Mouse (Mus musculus) neural tube, embryonic 14.5 days (tissue): ENCODE measurements around the gene Shisa7. TPM values are rescaled to one million over a fixed set of nuclear protein-coding genes. Genes with fewer than 3 reads are reported as not detected.
"Not testable (repeated sequence)": the region's sequence is repeated elsewhere in the genome, so short reads cannot be mapped to it uniquely, and the experiment has no call there.

Source experiments
- ATAC-seq: fragments of 200-750 bp; cut with Nextera tagmentation; 2 replicates; pipeline ENCODE4 v1.8.0; 2017; ENCODE audit warnings: low read depth, mild to moderate bottlenecking, moderate TSS enrichment, moderate library complexity
- H3K27ac ChIP-seq: fragments of 300-500 bp; sonication (generic); 2 replicates; pipeline ENCODE4 v1.5.1; 2014; ENCODE audit warnings: low read depth, mild to moderate bottlenecking, control low read depth, low read length, moderate library complexity, mixed read lengths
- H3K27me3 ChIP-seq: fragments of 300-500 bp; sonication (generic); 2 replicates; pipeline ENCODE4 v1.6.1; 2014; ENCODE audit warnings: low read length; ENCODE audit not compliant: control insufficient read depth, insufficient read depth
- H3K36me3 ChIP-seq: fragments of 300-500 bp; sonication (generic); 2 replicates; pipeline ENCODE4 v1.6.1; 2014; ENCODE audit warnings: low read length, mixed read lengths; ENCODE audit not compliant: control insufficient read depth, insufficient read depth
- H3K4me1 ChIP-seq: fragments of 300-500 bp; sonication (generic); 2 replicates; pipeline ENCODE4 v1.6.1; 2014; ENCODE audit warnings: low read length; ENCODE audit not compliant: control insufficient read depth, insufficient read depth
- H3K4me2 ChIP-seq: fragments of 300-500 bp; sonication (generic); 2 replicates; pipeline ENCODE4 v1.6.1; 2014; ENCODE audit warnings: mild to moderate bottlenecking, low read depth, low read length, control low read depth
- H3K4me3 ChIP-seq: fragments of 300-500 bp; sonication (generic); 2 replicates; pipeline ENCODE4 v1.5.1; 2014; ENCODE audit warnings: low read depth, low read length, control low read depth, mixed read lengths
- H3K9ac ChIP-seq: fragments of 300-500 bp; sonication (generic); replicated peaks from 2 replicates; pipeline ENCODE4 v1.6.1; 2014; ENCODE audit warnings: low read depth, mild to moderate bottlenecking, control low read depth, low read length, mixed read lengths
- H3K9me3 ChIP-seq: fragments of 300-500 bp; sonication (generic); 2 replicates; pipeline ENCODE4 v1.6.1; 2016; ENCODE audit warnings: low read length; ENCODE audit not compliant: control insufficient read depth
- WGBS: fragments of 180-500 bp; shearing (Covaris S2); extraction: QIAGEN DNeasy Blood & Tissue Kit; methylation state at CpG from one replicate; pipeline ENCODE4 v1.1.7; 2014; 5-methylcytosine and 5-hydroxymethylcytosine counted together
- polyA plus RNA-seq: library from polyadenylated mRNA; unstranded; fragments of >200 nt; fragmentation: Nextera tagmentation; extraction: Ambion mirVana; gene quantifications from 2 replicates; pipeline ENCODE4 v1.2.1, GENCODE M21; 2014

Shisa7 gene
- polyA plus RNA-seq, 1 experiment from 2014 or later: 18.7 TPM

DNA sequence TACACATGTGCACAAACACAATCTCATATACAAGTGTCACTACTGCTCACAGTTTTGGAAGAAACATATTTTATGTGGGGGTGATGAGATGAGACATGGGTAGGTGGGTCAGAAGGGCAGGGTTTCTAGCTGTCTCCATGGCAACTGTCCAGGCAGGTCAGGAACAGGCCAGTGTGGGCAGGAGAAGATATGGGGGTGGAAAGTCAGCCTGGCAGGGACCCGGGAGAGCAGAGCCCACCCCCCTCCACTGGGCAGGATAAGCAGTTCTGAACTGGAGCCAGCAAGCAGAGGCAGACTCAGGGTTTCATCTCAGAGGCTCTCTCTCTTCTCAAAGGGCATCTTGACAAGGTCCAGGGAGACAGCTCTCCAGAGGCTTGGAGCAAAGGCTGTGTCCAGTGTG lies 6.9 kb downstream of the Shisa7 start:
- Histone ChIP-seq H3K4me1 (peaks cover 11% of the 10 kb centered on the region), H3K9me3 (no peaks in the 10 kb centered on the region), H3K9ac (no peak overlapping the region), H3K27ac (no peak overlapping the region), H3K27me3 (no peaks in the 10 kb centered on the region), H3K36me3 (no peaks in the 10 kb centered on the region), H3K4me2 (no peak overlapping the region), H3K4me3 (no peak overlapping the region)
- 7% methylated on average over 1 of the region's 1 CpGs for WGBS
- no peak for ATAC-seq

DNA sequence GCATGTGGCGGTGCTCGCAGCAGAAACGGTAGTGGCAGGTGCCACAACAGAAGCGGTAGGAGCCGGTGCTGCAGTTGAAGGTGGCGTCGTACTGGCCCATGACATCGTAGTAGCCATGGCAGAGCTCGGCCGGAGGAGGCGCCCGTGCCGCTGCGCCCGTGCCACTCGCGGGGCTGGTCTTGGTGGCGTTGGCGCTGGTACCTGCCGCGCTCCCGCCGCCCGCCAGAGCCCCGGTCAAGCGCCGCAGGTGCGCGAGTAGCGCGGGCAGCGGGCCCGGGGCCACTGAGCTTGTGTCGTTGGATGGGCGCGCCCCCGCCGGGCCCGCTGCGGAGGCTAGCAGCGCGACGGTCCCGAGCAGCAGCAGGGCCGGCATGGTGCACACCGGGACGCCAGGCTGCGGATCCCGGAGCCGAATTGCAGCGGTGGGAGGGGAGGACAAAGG lies 8.1 kb downstream of the Shisa7 start:
- Histone ChIP-seq H3K9me3 (no peaks in the 10 kb centered on the region), H3K4me2 (peak overlapping the region; percentile 86), H3K27ac (peak overlapping the region; percentile 91), H3K4me3 (peak overlapping the region; percentile 56), H3K4me1 (0 out of 2 replicates have a peak, but pooled peaks cover 3% of the 10 kb centered on the region), H3K36me3 (no peaks in the 10 kb centered on the region), H3K27me3 (peaks cover 2% of the 10 kb centered on the region; the same call in 1 of the 2 replicates), H3K9ac (peak overlapping the region; percentile 82)
- WGBS: under 1% methylated on average over 51 of the region's 51 CpGs
- peak; percentile 93 for ATAC-seq

DNA sequence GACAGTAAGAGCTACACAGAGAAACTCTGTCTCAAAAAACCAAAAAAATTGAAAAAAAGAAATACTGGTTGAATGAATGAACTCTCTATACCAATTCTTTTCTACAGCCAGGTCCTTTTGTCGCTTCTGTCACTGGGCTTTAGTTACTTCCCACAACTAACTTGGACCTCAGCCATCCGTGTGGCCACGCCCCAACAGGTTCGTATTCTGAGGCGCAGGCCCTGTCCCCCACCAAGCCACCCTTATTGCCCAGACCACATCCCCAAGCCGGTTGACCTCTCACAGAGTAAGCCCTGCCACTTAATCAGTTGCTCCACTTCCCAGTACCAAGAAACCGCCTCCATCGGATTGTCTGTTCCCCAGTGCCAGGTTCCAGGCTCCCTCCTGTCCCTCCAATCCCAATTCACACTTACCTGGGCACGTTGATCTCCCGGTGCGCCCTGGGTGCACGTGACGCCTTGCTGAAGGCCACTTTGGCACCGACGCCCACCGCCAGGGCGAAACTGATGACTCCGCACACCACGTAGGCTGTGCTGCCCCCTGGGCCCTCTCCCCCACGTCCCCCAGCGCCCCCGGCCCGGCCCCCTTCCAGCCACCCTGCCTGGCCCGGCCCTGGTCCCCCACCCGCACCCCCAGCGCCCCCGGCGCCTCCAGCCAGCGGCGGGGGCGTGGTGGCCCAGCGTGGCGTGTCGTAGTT lies 8.7 kb downstream of the Shisa7 start:
- Histone ChIP-seq H3K9ac (peak overlapping the region; percentile 82), H3K4me1 (0 out of 2 replicates have a peak, but pooled peaks cover 3% of the 10 kb centered on the region), H3K9me3 (no peaks in the 10 kb centered on the region), H3K4me2 (peak overlapping the region; percentile 86), H3K4me3 (peak overlapping the region; percentile 56), H3K27me3 (peaks cover 3% of the 10 kb centered on the region; the same call in 1 of the 2 replicates), H3K27ac (peak overlapping the region; percentile 91), H3K36me3 (no peaks in the 10 kb centered on the region)
- WGBS: 4% methylated on average over 30 of the region's 34 CpGs
- ATAC-seq: no peak; the same call in 1 of the 2 replicates

DNA sequence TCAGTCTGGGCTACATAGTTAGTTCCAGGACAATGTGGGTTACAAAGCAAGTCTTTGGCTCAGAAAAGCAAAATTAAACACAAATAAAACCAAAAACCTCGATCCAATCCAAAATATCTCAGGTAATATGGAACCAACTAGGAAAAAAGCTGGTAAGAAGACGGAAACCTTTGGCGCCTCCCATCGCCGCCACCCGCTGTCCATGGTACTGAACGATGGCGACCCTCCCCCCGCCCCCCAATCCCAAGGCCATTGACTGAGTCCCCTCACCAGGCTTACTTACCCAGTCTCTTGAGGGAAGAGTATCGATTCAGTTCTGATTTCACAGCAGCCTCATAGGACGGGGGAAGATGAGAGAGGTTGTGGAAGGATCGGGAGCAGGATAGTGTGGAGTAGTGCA lies 14.0 kb downstream of the Shisa7 start:
- H3K4me1 ChIP-seq: 0 out of 2 replicates have a peak, but pooled peaks cover 3% of the 10 kb centered on the region
- H3K27me3 ChIP-seq: peaks cover 3% of the 10 kb centered on the region; the same call in 1 of the 2 replicates
- WGBS: 6% methylated on average over 12 of the region's 12 CpGs
- H3K9ac ChIP-seq: no peak overlapping the region
- H3K4me3 ChIP-seq: no peak overlapping the region
- no peaks in the 10 kb centered on the region for H3K9me3 ChIP-seq
- H3K36me3 ChIP-seq: peaks cover 13% of the 10 kb centered on the region
- H3K27ac ChIP-seq: no peak overlapping the region
- no peak overlapping the region for H3K4me2 ChIP-seq
- no peak for ATAC-seq

GRCm38 (mm10) chr7:4825365-4825764 lies 19.1 kb downstream of the Shisa7 start:
- H3K4me2 ChIP-seq: no peak overlapping the region
- H3K9me3 ChIP-seq: no peaks in the 10 kb centered on the region
- no peak overlapping the region for H3K27ac ChIP-seq
- H3K27me3 ChIP-seq: no peaks in the 10 kb centered on the region
- no peak for ATAC-seq
- no peak overlapping the region for H3K9ac ChIP-seq
- H3K36me3 ChIP-seq: peaks cover 13% of the 10 kb centered on the region
- 45% methylated on average over 4 of the region's 4 CpGs for WGBS
- H3K4me3 ChIP-seq: no peak overlapping the region
- H3K4me1 ChIP-seq: no peaks in the 10 kb centered on the region

- H3K9me3 ChIP-seq: no peaks in the 10 kb centered on the region
- 80% methylated on average over 6 of the region's 6 CpGs for WGBS
These were observed 22.2 kb downstream of the Shisa7 start for GRCm38 (mm10) chr7:4822162-4822907.

GRCm38 (mm10) chr7:4821690-4822089 lies 22.8 kb downstream of the Shisa7 start:
- H3K9ac ChIP-seq: no peak overlapping the region
- no peak overlapping the region for H3K4me2 ChIP-seq
- H3K4me1 ChIP-seq: no peaks in the 10 kb centered on the region
- H3K36me3 ChIP-seq: no peaks in the 10 kb centered on the region
- H3K27ac ChIP-seq: no peak overlapping the region
- WGBS: 75% methylated on average over 4 of the region's 4 CpGs
- H3K4me3 ChIP-seq: no peak overlapping the region
- H3K27me3 ChIP-seq: no peaks in the 10 kb centered on the region
- H3K9me3 ChIP-seq: no peaks in the 10 kb centered on the region
- ATAC-seq: no peak

More at GRCm38 (mm10) chr7:4822162-4822907, 22.2 kb downstream of the Shisa7 start:
- Histone ChIP-seq H3K4me2 (no peak overlapping the region), H3K27ac (no peak overlapping the region), H3K4me3 (no peak overlapping the region), H3K36me3 (no peaks in the 10 kb centered on the region), H3K27me3 (no peaks in the 10 kb centered on the region), H3K4me1 (no peaks in the 10 kb centered on the region), H3K9ac (no peak overlapping the region)
- ATAC-seq: no peak

- 92% methylated on average over 7 of the region's 7 CpGs for WGBS
- ATAC-seq, H3K36me3 ChIP-seq, H3K4me2 ChIP-seq, H3K27ac ChIP-seq, H3K9ac ChIP-seq, H3K27me3 ChIP-seq, H3K4me3 ChIP-seq, H3K4me1 ChIP-seq, H3K9me3 ChIP-seq: not testable (repeated sequence)
These were observed 23.6 kb downstream of the Shisa7 start for GRCm38 (mm10) chr7:4820925-4821324.

- no peak for ATAC-seq
- H3K27me3 ChIP-seq: no peaks in the 10 kb centered on the region
- no peak overlapping the region for H3K4me3 ChIP-seq
- H3K9me3 ChIP-seq: no peaks in the 10 kb centered on the region
- H3K4me1 ChIP-seq: peaks cover 6% of the 10 kb centered on the region; the same call in 1 of the 2 replicates
- H3K27ac ChIP-seq: no peak overlapping the region
- no peaks in the 10 kb centered on the region for H3K36me3 ChIP-seq
- no peak overlapping the region for H3K9ac ChIP-seq
- H3K4me2 ChIP-seq: no peak overlapping the region
These were observed 27.9 kb downstream of the Shisa7 start for GRCm38 (mm10) chr7:4816559-4816958.
